In the genomic region with DNA sequence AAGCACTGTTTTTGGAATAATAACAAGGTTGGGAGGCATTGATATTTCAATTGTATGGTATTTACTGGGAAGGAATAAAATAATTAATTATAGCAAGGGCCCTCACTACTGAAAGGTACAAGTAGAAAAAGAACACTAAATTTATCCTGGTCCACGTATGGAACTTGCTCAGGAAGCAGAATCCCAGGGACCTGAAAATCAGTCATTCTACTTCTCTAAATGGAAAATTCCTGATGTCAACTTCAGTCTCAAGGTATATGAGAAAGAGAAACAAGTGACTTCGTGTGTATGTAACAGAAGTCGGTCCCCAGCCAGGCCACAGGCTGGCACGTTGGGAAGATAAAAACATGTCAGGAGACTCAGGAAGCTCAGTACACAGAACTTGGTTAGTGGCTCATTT, we compare ENCODE assay signal across 24 mouse cellular contexts. TPM values are rescaled to one million over a fixed set of nuclear protein-coding genes. Genes with fewer than 3 reads are reported as not detected.
"Had no signal": no experiment of that assay in that cellular context is flagged by ENCODE, and none has a peak within 500 bp of the region (broad histone marks: within the 10 kb centered on the region; RNA-seq: fewer than 3 reads in every experiment).

Vmn1r219 (plus strand) TSS at position 301 of the 400 bp plus-strand sequence.

- H3K36me3 ChIP-seq: neural tube, embryonic 13.5 days; neural tube, embryonic 15.5 days; stomach, embryonic 15.5 days had no signal

- H3K4me1 ChIP-seq: neural tube, embryonic 13.5 days; neural tube, embryonic 15.5 days; stomach, embryonic 15.5 days had no signal

- H3K9me3 ChIP-seq: neural tube, embryonic 13.5 days; neural tube, embryonic 15.5 days; stomach, embryonic 15.5 days had no signal

- H3K4me3 ChIP-seq: neural tube, embryonic 13.5 days; neural tube, embryonic 15.5 days; stomach, embryonic 15.5 days had no signal

- H3K9ac ChIP-seq: neural tube, embryonic 13.5 days; neural tube, embryonic 15.5 days; stomach, embryonic 15.5 days had no signal

- H3K4me2 ChIP-seq: neural tube, embryonic 13.5 days; neural tube, embryonic 15.5 days; stomach, embryonic 15.5 days had no signal

- H3K27me3 ChIP-seq: neural tube, embryonic 13.5 days; neural tube, embryonic 15.5 days; stomach, embryonic 15.5 days had no signal

- H3K27ac ChIP-seq: neural tube, embryonic 13.5 days; neural tube, embryonic 15.5 days; stomach, embryonic 15.5 days; stomach, postnatal 0 days had no signal

- DNase-seq: retina, postnatal 1 day; right cerebral cortex, adult 18-20 months; right cerebral cortex, postnatal 14 days; right cerebral cortex, postnatal 25 days; right cerebral cortex, postnatal 4 days; spleen, adult 18-20 months; thymus, adult 18-20 months; thymus, adult 2 months; thymus, postnatal 14 days; thymus, postnatal 25 days; thymus, postnatal 36 days; thymus, postnatal 4 days had no signal

RNA-seq across cellular contexts. Expression of gene Vmn1r219, which starts in this region (rescaled TPM):
- polyA plus RNA-seq: neural tube, embryonic 13.5 days; neural tube, embryonic 14.5 days; neural tube, embryonic 15.5 days; small intestine, adult 2 months; spleen, adult 2 months; stomach, embryonic 14.5 days; stomach, embryonic 15.5 days; stomach, embryonic 16.5 days; stomach, postnatal 0 days; testis, adult 2 months; thymus, adult 2 months; thymus, postnatal 0 days; urinary bladder, adult 2 months had no signal
